Mouse (Mus musculus): ENCODE measurements around the gene Gm42372.

GRCm38 (mm10) chr7:16947349-16947895 lies 35.5 kb upstream of the Gm42372 start:
- TF ChIP-seq POLR2A (IDR thresholded peaks at IDR 0.05; ENCODE audit: extremely low read depth, insufficient read depth, low read length) (no peak), CTCF (IDR thresholded peaks at IDR 0.05; ENCODE audit: low read depth, low read length) (no peak)
